Mouse (Mus musculus) CH12.LX (cell line): ENCODE measurements around the gene Med29. TPM values are rescaled to one million over a fixed set of nuclear protein-coding genes. Genes with fewer than 3 reads are reported as not detected.

Source experiments
- DNase-seq: peaks from one replicate; pipeline ENCODE4 v3.0.0-alpha.2; 2013; ENCODE audit errors: extremely low read depth
- H3K27ac ChIP-seq: 2 replicates; pipeline ENCODE4 v1.5.1; 2012; ENCODE audit warnings: low read depth, mild to moderate bottlenecking, control low read depth, moderate library complexity; ENCODE audit not compliant: insufficient read depth
- H3K27me3 ChIP-seq: replicated peaks from 2 replicates; pipeline ENCODE3; 2012; ENCODE audit warnings: inconsistent platforms
- H3K36me3 ChIP-seq, 2 experiments: replicated peaks in 1 of 2; 2 replicates each; pipeline versions ENCODE3 to v1.6.1; 2012; ENCODE audit warnings: inconsistent platforms in 1 of 2, low read length in 1 of 2, mild to moderate bottlenecking in 1 of 2, mixed read lengths in 1 of 2, moderate library complexity in 1 of 2; ENCODE audit not compliant: control insufficient read depth in 1 of 2, insufficient read depth in 1 of 2
- H3K4me1 ChIP-seq, 2 experiments: 2 replicates each; pipeline ENCODE4 v1.6.1; 2012; ENCODE audit warnings: inconsistent platforms in 1 of 2, moderate library complexity in 1 of 2; ENCODE audit not compliant: insufficient read depth in 2 of 2, control insufficient read depth in 1 of 2
- H3K4me2 ChIP-seq: 2 replicates; pipeline ENCODE4 v1.6.1; 2012; ENCODE audit warnings: low read depth, mild to moderate bottlenecking, control low read depth; ENCODE audit not compliant: poor library complexity, insufficient read depth, severe bottlenecking
- H3K4me3 ChIP-seq, 3 experiments: fragments of 150-350 bp in 1 of 3; sonication (generic) in 1 of 3; replicated peaks in 1 of 3; 2 replicates each; pipeline versions ENCODE3 to v1.5.1; 2011 to 2012; ENCODE audit warnings: low read depth in 2 of 3, low read length in 2 of 3, mild to moderate bottlenecking in 2 of 3, moderate library complexity in 2 of 3, control low read depth in 1 of 3, improper control_type of control experiment in 1 of 3, inconsistent platforms in 1 of 3, mixed read lengths in 1 of 3; ENCODE audit not compliant: poor library complexity in 1 of 3
- H3K79me2 ChIP-seq: replicated peaks from 2 replicates; pipeline ENCODE4 v1.6.1; 2012; ENCODE audit warnings: mild to moderate bottlenecking, moderate library complexity; ENCODE audit not compliant: control insufficient read depth, poor library complexity, insufficient read depth, severe bottlenecking; ENCODE audit errors: extremely low read depth
- H3K9ac ChIP-seq: 2 replicates; pipeline ENCODE4 v1.6.1; 2012; ENCODE audit warnings: low read depth, mild to moderate bottlenecking, control low read depth, moderate library complexity; ENCODE audit not compliant: insufficient read depth
- H3K9me3 ChIP-seq: replicated peaks from 2 replicates; pipeline ENCODE3; 2012; ENCODE audit warnings: low read length, inconsistent platforms, mixed read lengths
- CHD2 ChIP-seq: IDR thresholded peaks from 2 replicates; pipeline ENCODE4 v1.6.1; 2011; ENCODE audit warnings: low read length, improper control_type of control experiment
- ELF1 ChIP-seq: IDR thresholded peaks from 2 replicates; pipeline ENCODE4 v1.6.1; 2014; ENCODE audit warnings: low read depth, mild to moderate bottlenecking, inconsistent platforms, low read length, improper control_type of control experiment
- KAT2A ChIP-seq: IDR thresholded peaks from 2 replicates; pipeline ENCODE4 v1.6.1; 2012; ENCODE audit warnings: low read length, improper control_type of control experiment, inconsistent platforms; ENCODE audit not compliant: insufficient replicate concordance
- PAX5 ChIP-seq: IDR thresholded peaks from 2 replicates; pipeline ENCODE4 v1.6.1; 2012; ENCODE audit warnings: low read length, inconsistent platforms, mixed read lengths
- RCOR1 ChIP-seq: conservative IDR thresholded peaks from 2 replicates; pipeline ENCODE4 v1.6.1; 2012; ENCODE audit warnings: low read depth, mild to moderate bottlenecking, inconsistent platforms, low read length, improper control_type of control experiment
- UBTF ChIP-seq: IDR thresholded peaks from 2 replicates; pipeline ENCODE4 v1.6.1; 2012; ENCODE audit warnings: low read depth, mild to moderate bottlenecking, inconsistent platforms, low read length, improper control_type of control experiment, moderate library complexity
- ZKSCAN1 ChIP-seq: IDR thresholded peaks from 2 replicates; pipeline ENCODE4 v1.6.1; 2012; ENCODE audit warnings: low read depth, inconsistent platforms, low read length, improper control_type of control experiment, borderline replicate concordance
- ZMIZ1 ChIP-seq: IDR thresholded peaks from 2 replicates; pipeline ENCODE4 v1.6.1; 2012; ENCODE audit warnings: low read depth, mild to moderate bottlenecking, inconsistent platforms, low read length, improper control_type of control experiment
- dilution Hi-C: fragments of 300-500 bp; cut with MboI; formaldehyde crosslinking; loops from 2 replicates; pipeline ENCODE4 v1.14.3; 2020; ENCODE audit warnings: low sequenced_read_pairs; ENCODE audit not compliant: extremely low pct_unique_long_range_greater_than_20kb, extremely low pct_ligation_motif_present
- in situ Hi-C: fragments of 300-500 bp; cut with MboI; formaldehyde crosslinking; loops from 3 replicates; pipeline ENCODE4 v1.14.3; 2019; ENCODE audit warnings: low sequenced_read_pairs, low pct_ligation_motif_present, low pct_unique_long_range_greater_than_20kb, mixed read lengths
- polyA plus RNA-seq: library from polyadenylated mRNA; unstranded; fragments of >175 nt; gene quantifications from 2 replicates; pipeline ENCODE4 v1.2.1, GENCODE M21; 2012; ENCODE audit warnings: low read depth; ENCODE audit not compliant: insufficient read length
- total RNA-seq, 2 experiments: library from RNA; depleted of rRNA; stranded (reverse); fragments of 300-350 nt in 1 of 2; fragments of >200 nt in 1 of 2; gene quantifications; 2 replicates each; pipeline ENCODE4 v1.2.3; 2012 to 2014

Med29 gene
- total and polyA plus RNA-seq, 3 experiments = 19.8 to 26.9 (median 23.5) TPM

DNA sequence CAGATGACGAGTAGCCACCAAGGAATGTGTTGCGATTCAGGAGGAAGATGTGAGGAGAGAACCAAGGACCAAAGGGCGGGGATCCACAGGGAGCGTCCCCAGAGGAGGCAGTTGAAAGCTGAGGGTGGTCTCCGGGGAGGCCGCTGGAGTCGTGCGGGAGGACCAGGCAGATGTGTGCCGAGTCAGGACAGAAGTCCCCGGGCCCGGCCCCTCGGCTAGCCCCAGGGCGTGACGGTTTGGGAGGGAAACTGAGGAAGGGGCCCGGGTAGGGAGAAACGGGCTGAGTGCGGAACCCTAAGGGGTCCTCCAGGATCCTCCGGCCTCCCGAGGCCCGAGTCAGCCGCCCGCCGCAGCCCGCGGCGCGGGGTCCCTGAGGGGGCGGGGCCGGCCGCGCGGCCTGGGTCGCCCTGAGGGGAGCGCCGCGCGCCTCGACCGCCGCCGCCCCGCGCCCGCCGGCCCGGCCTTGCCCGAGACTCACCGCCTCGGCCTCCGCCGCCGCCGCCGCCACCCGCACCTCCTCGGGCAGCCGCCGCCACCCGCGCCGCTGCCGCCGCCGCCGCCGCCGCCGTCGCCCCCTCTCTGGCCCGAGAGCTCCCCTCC lies 43.3 kb upstream of the Med29 start:
- H3K27ac ChIP-seq = no peak overlapping the region
- no peak for DNase-seq
- in situ Hi-C loops (loop anchor here (5.0 kb wide), 1 partner anchor 97 kb away; no protein-coding TSS in a partner anchor), dilution Hi-C loops (no loop called here)
- H3K4me1 ChIP-seq = peaks cover 4 to 64% of the 10 kb centered on the region in 2 experiments; a peak in 3 of 4 replicates
- H3K36me3 ChIP-seq = peaks cover 0 to 15% of the 10 kb centered on the region in 2 experiments
- H3K27me3 ChIP-seq = no peaks in the 10 kb centered on the region
- TF ChIP-seq UBTF (0 out of 2 replicates have a peak, but pooled peaks have one; percentile 6), PAX5 (no peak)
- no peaks in the 10 kb centered on the region for H3K9me3 ChIP-seq
- peak overlapping the region; percentile 88 for H3K9ac ChIP-seq
- H3K79me2 ChIP-seq = peaks cover 7% of the 10 kb centered on the region
- peak overlapping the region; percentile 91 for H3K4me2 ChIP-seq
- H3K4me3 ChIP-seq = peak overlapping the region; percentile 62 to 79 (median 70)

DNA sequence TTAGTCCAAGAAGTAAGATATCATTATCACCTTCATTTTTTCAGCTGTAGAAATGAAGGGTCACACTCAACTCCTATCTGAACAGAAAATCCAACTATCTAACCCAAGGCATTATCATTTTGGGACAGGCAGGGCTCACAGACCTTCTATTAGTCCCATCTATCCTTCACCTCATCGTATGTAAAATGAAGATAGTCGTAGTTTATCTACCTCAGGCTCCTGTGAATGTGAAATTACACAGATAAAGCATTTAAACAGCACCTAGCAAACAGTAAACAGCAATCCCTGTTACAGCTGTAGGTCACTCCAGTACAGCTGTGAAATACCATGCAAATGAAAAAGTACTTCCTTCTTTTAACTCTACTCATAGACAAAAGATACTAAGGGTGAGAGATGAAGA lies 39.7 kb upstream of the Med29 start:
- H3K4me2 ChIP-seq = no peak overlapping the region
- peaks cover 0 to 35% of the 10 kb centered on the region in 2 experiments for H3K36me3 ChIP-seq
- H3K9ac ChIP-seq = no peak overlapping the region
- H3K9me3 ChIP-seq = no peaks in the 10 kb centered on the region
- dilution Hi-C loops = no loop called here
- H3K27ac ChIP-seq = no peak overlapping the region
- no peak for DNase-seq
- H3K4me3 ChIP-seq = no peak overlapping the region
- peaks cover 4 to 70% of the 10 kb centered on the region in 2 experiments; a peak in 3 of 4 replicates for H3K4me1 ChIP-seq
- in situ Hi-C loops = no loop called here
- TF ChIP-seq RCOR1 (no peak), CHD2 (no peak), KAT2A (no peak), ZKSCAN1 (no peak)
- H3K27me3 ChIP-seq = no peaks in the 10 kb centered on the region
- H3K79me2 ChIP-seq = peaks cover 14% of the 10 kb centered on the region

DNA sequence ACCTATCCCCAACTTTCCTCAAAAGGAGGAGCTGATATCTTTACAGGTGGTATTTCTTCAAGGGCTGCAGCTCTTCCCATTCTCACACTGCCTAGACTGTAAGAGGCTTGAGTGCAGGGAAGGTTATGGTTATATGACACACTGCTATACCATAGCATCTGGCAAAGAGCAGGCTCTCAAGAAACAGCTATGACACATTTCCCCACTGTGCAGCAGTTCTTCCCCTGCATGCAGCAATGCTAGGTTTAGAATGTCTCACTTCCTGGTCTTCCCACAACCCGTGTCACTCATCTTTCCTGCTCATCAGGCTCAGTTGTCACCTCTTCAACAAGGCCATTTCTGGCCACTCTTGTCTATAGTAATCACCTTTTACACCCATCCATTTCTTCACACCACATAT lies 38.0 kb upstream of the Med29 start:
- H3K9me3 ChIP-seq = no peaks in the 10 kb centered on the region
- H3K4me2 ChIP-seq = no peak overlapping the region
- no peak for TF ChIP-seq ZMIZ1
- TF ChIP-seq ELF1 = peak; percentile 31; the same call in 1 of the 2 replicates
- dilution Hi-C loops = no loop called here
- in situ Hi-C loops = no loop called here
- H3K36me3 ChIP-seq = peaks cover 0 to 39% of the 10 kb centered on the region in 2 experiments
- DNase-seq = no peak
- peaks cover 23% of the 10 kb centered on the region for H3K79me2 ChIP-seq
- H3K4me3 ChIP-seq = no peak overlapping the region
- peaks cover 4 to 69% of the 10 kb centered on the region in 2 experiments; a peak in 3 of 4 replicates for H3K4me1 ChIP-seq
- H3K27me3 ChIP-seq = no peaks in the 10 kb centered on the region
- H3K27ac ChIP-seq = no peak overlapping the region
- no peak overlapping the region for H3K9ac ChIP-seq
